Mouse (Mus musculus): ENCODE measurements around the gene Fcrla. TPM values are rescaled to one million over a fixed set of nuclear protein-coding genes. Genes with fewer than 3 reads are reported as not detected.

Gene Fcrla
- total and polyA plus RNA-seq, 3 experiments = 10.6 to 30.6 (median 17.7) TPM

DNA sequence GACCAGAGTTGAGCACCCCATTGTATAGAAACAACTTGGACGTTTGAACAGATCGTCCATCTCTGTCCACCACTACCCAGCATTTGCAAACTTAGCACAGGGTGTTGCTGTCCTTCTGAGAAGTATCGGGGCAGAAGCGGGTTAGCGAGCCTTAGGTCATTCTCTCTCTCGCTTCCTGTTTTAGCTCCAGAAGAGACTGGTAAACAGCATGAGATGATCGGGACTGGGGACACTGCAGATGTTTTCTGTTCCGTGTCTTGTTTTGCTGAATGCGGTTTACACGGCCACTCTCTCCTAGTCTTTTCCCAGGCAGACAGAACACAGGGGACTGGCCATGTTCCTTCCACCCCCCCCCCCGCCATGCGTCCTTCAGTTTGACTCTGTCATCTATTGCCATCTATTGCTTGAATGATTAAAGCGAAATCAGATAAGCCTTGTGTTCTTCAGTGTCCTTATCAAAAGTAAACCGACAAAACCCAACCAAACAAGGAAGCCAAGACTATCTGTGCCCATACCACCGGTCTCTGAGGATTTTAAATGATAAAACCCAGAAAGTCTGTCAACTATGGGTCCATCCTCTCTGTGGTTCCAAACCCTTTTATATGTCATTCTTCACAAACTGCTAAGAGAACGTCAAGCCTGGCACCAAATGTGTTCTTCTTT lies 28.8 kb downstream of the Fcrla start:
- DNase-seq (ENCODE audit: extremely low read depth) = peak; percentile 67
- TF ChIP-seq KAT2A (IDR thresholded peaks at IDR 0.05; ENCODE audit: insufficient replicate concordance, low read length) (no peak), MAFK (IDR thresholded peaks at IDR 0.05; ENCODE audit: insufficient replicate concordance, low read length) (peak; percentile 37; the same call in 1 of the 2 replicates), EP300 (IDR thresholded peaks at IDR 0.05; ENCODE audit: low read length) (peak; percentile 91), USF1 (IDR thresholded peaks at IDR 0.05; ENCODE audit: low read depth, low read length) (no peak), MXI1 (IDR thresholded peaks at IDR 0.05; ENCODE audit: low read depth, low read length) (peak; percentile 63), ZNF384 (IDR thresholded peaks at IDR 0.05; ENCODE audit: low read depth, low read length) (no peak), HCFC1 (IDR thresholded peaks at IDR 0.05; ENCODE audit: low read depth, low read length) (no peak; the same call in 1 of the 2 replicates), PAX5 (IDR thresholded peaks at IDR 0.05; ENCODE audit: low read length) (no peak), ZKSCAN1 (IDR thresholded peaks at IDR 0.05; ENCODE audit: borderline replicate concordance, low read depth, low read length) (no peak), SMC3 (IDR thresholded peaks at IDR 0.05; ENCODE audit: low read depth, low read length) (no peak), BHLHE40 (IDR thresholded peaks at IDR 0.05; ENCODE audit: low read depth, low read length) (peak; percentile 77), IRF4 (IDR thresholded peaks at IDR 0.05; ENCODE audit: low read depth, low read length) (peak; percentile 91), CTCF (conservative IDR thresholded peaks at IDR 0.05 in 1 of 2, IDR thresholded peaks at IDR 0.05 in 1 of 2; ENCODE audit: low read depth in 2 of 2, low read length in 2 of 2) (no peak), JUND (conservative IDR thresholded peaks at IDR 0.05; ENCODE audit: low read depth, low read length) (no peak; the same call in 1 of the 2 replicates), NRF1 (IDR thresholded peaks at IDR 0.05; ENCODE audit: low read depth, low read length) (no peak), CHD1 (IDR thresholded peaks at IDR 0.05; ENCODE audit: low read depth, low read length) (no peak), ETS1 (conservative IDR thresholded peaks at IDR 0.05; ENCODE audit: low read depth, low read length) (peak; percentile 68), UBTF (IDR thresholded peaks at IDR 0.05; ENCODE audit: low read depth, low read length) (no peak), POLR2A (IDR thresholded peaks at IDR 0.05; ENCODE audit: low read depth, low read length) (peak; percentile 45; the same call in 1 of the 2 replicates), TBP (conservative IDR thresholded peaks at IDR 0.05; ENCODE audit: low read depth, low read length) (peak; percentile 64), TCF12 (IDR thresholded peaks at IDR 0.05; ENCODE audit: low read depth, low read length) (peak; percentile 76), E2F4 (IDR thresholded peaks at IDR 0.05; ENCODE audit: insufficient replicate concordance, low read depth, low read length) (no peak), ELF1 (IDR thresholded peaks at IDR 0.05; ENCODE audit: low read depth, low read length) (peak; percentile 77), JUN (IDR thresholded peaks at IDR 0.05; ENCODE audit: insufficient read depth, low read depth, low read length) (peak; percentile 80), NELFE (IDR thresholded peaks at IDR 0.05; ENCODE audit: low read depth, low read length) (peak; percentile 8; the same call in 1 of the 2 replicates), ZMIZ1 (IDR thresholded peaks at IDR 0.05; ENCODE audit: low read depth, low read length) (no peak), RCOR1 (conservative IDR thresholded peaks at IDR 0.05; ENCODE audit: low read depth, low read length) (peak; percentile 34; the same call in 1 of the 2 replicates), GABPA (IDR thresholded peaks at IDR 0.05; ENCODE audit: insufficient replicate concordance, low read depth, low read length) (no peak), CHD2 (IDR thresholded peaks at IDR 0.05; ENCODE audit: low read length) (peak; percentile 40; the same call in 1 of the 2 replicates), POLR2AphosphoS2 (IDR thresholded peaks at IDR 0.05; ENCODE audit: low read depth, low read length) (no peak; the same call in 1 of the 2 replicates), SIN3A (IDR thresholded peaks at IDR 0.05; ENCODE audit: low read length) (peak; percentile 87), MYC (IDR thresholded peaks at IDR 0.05; ENCODE audit: low read depth, low read length) (no peak), USF2 (conservative IDR thresholded peaks at IDR 0.05; ENCODE audit: low read depth, low read length) (no peak), ZC3H11A (IDR thresholded peaks at IDR 0.05; ENCODE audit: low read depth, low read length) (no peak), MEF2A (IDR thresholded peaks at IDR 0.05; ENCODE audit: borderline replicate concordance, low read depth, low read length) (peak; percentile 86), MAX (IDR thresholded peaks at IDR 0.05; ENCODE audit: low read length) (peak; percentile 51; the same call in 1 of the 2 replicates), MAZ (IDR thresholded peaks at IDR 0.05; ENCODE audit: low read depth, low read length) (peak; percentile 14; the same call in 1 of the 2 replicates), RAD21 (IDR thresholded peaks at IDR 0.05; ENCODE audit: low read depth, low read length) (no peak)
- H3K36me3 ChIP-seq (replicated peaks in 1 of 2; ENCODE audit: control insufficient read depth in 1 of 2, insufficient read depth in 1 of 2, low read length in 1 of 2) = no peaks in the 10 kb centered on the region
- H3K9ac ChIP-seq (ENCODE audit: insufficient read depth, low read depth) = peak overlapping the region; percentile 75
- peak overlapping the region; percentile 95 for H3K27ac ChIP-seq (ENCODE audit: insufficient read depth, low read depth)
- H3K4me2 ChIP-seq (ENCODE audit: insufficient read depth, low read depth, poor library complexity, severe bottlenecking) = peak overlapping the region; percentile 87
- peak overlapping the region in 2 of 3 experiments; percentile 22 to 32 for H3K4me3 ChIP-seq (replicated peaks in 1 of 3; ENCODE audit: low read depth in 2 of 3, low read length in 2 of 3, poor library complexity in 1 of 3)
- H3K9me3 ChIP-seq (replicated peaks; ENCODE audit: low read length) = no peaks in the 10 kb centered on the region
- in situ Hi-C loops (cut with MboI; ENCODE audit: low pct_ligation_motif_present, low pct_unique_long_range_greater_than_20kb, low sequenced_read_pairs) (loop anchor here (5.0 to 10.0 kb wide), 2 partner anchors 214 to 326 kb away; partner anchors contain the start of genes Apoa2, Cfap126 and Tomm40l), dilution Hi-C loops (cut with MboI; ENCODE audit: extremely low pct_ligation_motif_present, extremely low pct_unique_long_range_greater_than_20kb, low sequenced_read_pairs) (no loop called here)
- H3K27me3 ChIP-seq (replicated peaks) = no peaks in the 10 kb centered on the region
- H3K79me2 ChIP-seq (replicated peaks; ENCODE audit: control insufficient read depth, extremely low read depth, insufficient read depth, poor library complexity, severe bottlenecking) = no peaks in the 10 kb centered on the region
- H3K4me1 ChIP-seq (ENCODE audit: control insufficient read depth in 1 of 2, insufficient read depth in 2 of 2) = peaks cover 14 to 54% of the 10 kb centered on the region in 2 experiments
